Mouse (Mus musculus): ENCODE measurements around the gene Ncam2.

DNA sequence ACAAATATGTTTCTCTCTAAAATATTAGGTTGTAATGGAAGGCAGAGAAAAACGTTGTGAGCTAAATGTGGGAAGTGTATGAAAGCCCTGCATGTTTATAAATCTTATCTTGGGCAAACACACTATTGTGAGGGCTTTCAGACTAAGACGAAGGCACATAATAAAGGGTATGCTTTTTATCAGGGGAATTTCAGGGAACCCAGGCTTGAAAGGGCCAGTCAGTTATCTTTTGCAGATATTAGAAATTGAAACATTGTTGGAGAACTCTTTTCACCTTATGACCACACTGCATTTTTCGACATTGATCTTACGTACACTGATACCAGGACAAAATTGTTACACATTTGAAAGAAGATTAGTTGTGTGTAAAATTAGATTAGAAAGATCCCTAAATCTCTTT, 423.3 kb downstream of the Ncam2 start:
- no peak for TF ChIP-seq GATA1 (IDR thresholded peaks at IDR 0.05; ENCODE audit: low read length)
- TF ChIP-seq TAL1 (IDR thresholded peaks at IDR 0.05; ENCODE audit: low read length), result no peak
